Mouse (Mus musculus) limb, embryonic 10.5 days (tissue): ENCODE data around the gene Cep57. TPM values are rescaled to one million over a fixed set of nuclear protein-coding genes. Genes with fewer than 3 reads are reported as not detected.

Experiments used
- DNase-seq: peaks from one replicate; pipeline ENCODE4 v3.0.0-alpha.2; 2017; ENCODE audit warnings: low spot score
- H3K27ac ChIP-seq: fragments of 300-500 bp; sonication (generic); 2 replicates; pipeline ENCODE4 v1.5.1; 2016; ENCODE audit warnings: mild to moderate bottlenecking
- H3K27me3 ChIP-seq: fragments of 300-500 bp; sonication (generic); 2 replicates; pipeline ENCODE4 v1.6.1; 2016; ENCODE audit warnings: low read depth, mild to moderate bottlenecking; ENCODE audit not compliant: poor library complexity, severe bottlenecking
- H3K36me3 ChIP-seq: fragments of 300-500 bp; sonication (generic); 2 replicates; pipeline ENCODE4 v1.6.1; 2016; ENCODE audit warnings: mild to moderate bottlenecking, moderate library complexity
- H3K4me1 ChIP-seq: fragments of 300-500 bp; sonication (generic); 2 replicates; pipeline ENCODE4 v1.6.1; 2016
- H3K4me3 ChIP-seq: fragments of 300-500 bp; sonication (generic); 2 replicates; pipeline ENCODE4 v1.5.1; 2016; ENCODE audit warnings: mild to moderate bottlenecking, moderate library complexity
- H3K9me3 ChIP-seq: fragments of 300-500 bp; sonication (generic); replicated peaks from 2 replicates; pipeline ENCODE4 v1.6.1; 2016; ENCODE audit warnings: mild to moderate bottlenecking
- WGBS: fragments of 180-500 bp; shearing (Covaris S2); methylation state at CpG from one replicate; pipeline ENCODE4 v1.1.7; 2016; 5-methylcytosine and 5-hydroxymethylcytosine counted together
- polyA plus RNA-seq: library from polyadenylated mRNA; unstranded; fragments of >200 nt; fragmentation: Nextera tagmentation; extraction: Ambion mirVana; gene quantifications from 2 replicates; pipeline ENCODE4 v1.2.1, GENCODE M21; 2016

Gene Cep57
- polyA plus RNA-seq, 1 experiment from 2014 or later: 66.9 TPM

GRCm38 (mm10) chr9:13766570-13766969, 60.3 kb downstream of the Cep57 start:
- no peaks in the 10 kb centered on the region for H3K27me3 ChIP-seq
- WGBS: 89% methylated on average over 7 of the region's 7 CpGs
- H3K27ac ChIP-seq: no peak overlapping the region
- no peak for DNase-seq
- H3K36me3 ChIP-seq: peaks cover 5% of the 10 kb centered on the region; the same call in 1 of the 2 replicates
- H3K4me3 ChIP-seq: no peak overlapping the region
- no peaks in the 10 kb centered on the region for H3K4me1 ChIP-seq
- 0 out of 2 replicates have a peak, but pooled peaks cover 1% of the 10 kb centered on the region for H3K9me3 ChIP-seq

GRCm38 (mm10) chr9:13765624-13766023, 61.3 kb downstream of the Cep57 start:
- 96% methylated on average over 2 of the region's 2 CpGs for WGBS
- no peak overlapping the region for H3K4me3 ChIP-seq
- H3K27me3 ChIP-seq: no peaks in the 10 kb centered on the region
- no peak overlapping the region for H3K27ac ChIP-seq
- no peak for DNase-seq
- H3K4me1 ChIP-seq: no peaks in the 10 kb centered on the region
- peaks cover 8% of the 10 kb centered on the region; the same call in 1 of the 2 replicates for H3K36me3 ChIP-seq
- 0 out of 2 replicates have a peak, but pooled peaks cover 1% of the 10 kb centered on the region for H3K9me3 ChIP-seq

- Histone ChIP-seq H3K27me3 (no peaks in the 10 kb centered on the region), H3K4me3 (no peak overlapping the region), H3K27ac (no peak overlapping the region), H3K4me1 (no peaks in the 10 kb centered on the region), H3K36me3 (peaks cover 18% of the 10 kb centered on the region), H3K9me3 (no peaks in the 10 kb centered on the region)
- no peak for DNase-seq
- WGBS: 95% methylated on average over 3 of the region's 3 CpGs
Measured at GRCm38 (mm10) chr9:13760430-13760829, 66.5 kb downstream of the Cep57 start.

Other genes with a start within 250 kb of the Cep57 start
- 82.8 and 88.9 TPM in 2 replicates for gene Mtmr2, start 78.7 kb downstream of the Cep57 start, polyA plus RNA-seq
- 21.5 and 24.4 TPM in 2 replicates for gene Fam76b, start 609 bp upstream of the Cep57 start, polyA plus RNA-seq